Mouse (Mus musculus): ENCODE measurements at regions not wholly inside any gene's neighbourhood (a gene's known extent, or its start where the extent isn't known, plus 50 kb on each side); places are given as distances from the start of the nearest gene placed in this dataset.

DNA sequence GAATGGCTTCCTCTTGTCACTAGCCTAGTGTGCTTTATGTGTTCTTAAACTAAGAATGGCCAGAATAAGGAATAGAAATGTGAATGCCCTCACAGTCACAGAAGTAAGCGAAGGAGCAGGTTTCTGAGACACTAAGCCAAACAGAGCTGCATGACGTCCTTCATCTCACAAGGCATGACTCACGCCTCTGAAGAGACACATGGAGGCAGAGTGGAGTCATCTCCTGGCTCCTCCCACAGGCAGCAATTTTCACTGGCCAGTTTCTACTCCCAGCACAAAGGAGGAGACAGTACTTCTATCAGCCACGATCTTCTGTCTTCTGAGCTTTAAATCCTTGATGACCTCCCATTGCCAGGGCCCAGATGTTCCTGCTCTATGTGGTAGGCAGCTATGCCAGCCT, 291.3 kb upstream of the Rnf32 start:
- DNase-seq, result no peak

DNA sequence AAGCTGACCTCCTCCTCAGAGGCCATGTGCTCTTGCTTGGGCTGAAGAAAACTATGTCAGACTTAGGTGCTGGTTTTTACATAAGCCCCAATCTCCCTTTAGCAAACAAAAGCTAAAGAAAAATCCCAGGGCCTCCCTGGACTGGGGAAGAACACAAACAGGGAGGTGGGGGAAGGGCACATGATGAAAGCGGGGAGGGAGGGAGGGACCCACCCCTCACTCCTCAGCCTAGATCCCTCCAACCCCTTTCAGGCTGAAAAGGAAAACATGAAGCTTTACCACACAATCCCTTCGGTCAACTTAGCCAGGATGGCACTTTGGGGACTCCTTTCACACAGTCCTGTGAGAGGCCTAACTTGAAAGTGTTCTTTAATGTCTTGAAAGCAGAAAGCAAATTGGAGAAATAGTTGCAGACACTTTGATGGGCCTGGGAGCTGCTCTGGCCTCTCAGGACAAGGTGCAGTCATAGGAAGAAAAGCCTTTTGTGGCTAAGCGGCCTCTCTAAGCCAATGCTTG, 291.9 kb upstream of the Rnf32 start:
- DNase-seq, result no peak

DNA sequence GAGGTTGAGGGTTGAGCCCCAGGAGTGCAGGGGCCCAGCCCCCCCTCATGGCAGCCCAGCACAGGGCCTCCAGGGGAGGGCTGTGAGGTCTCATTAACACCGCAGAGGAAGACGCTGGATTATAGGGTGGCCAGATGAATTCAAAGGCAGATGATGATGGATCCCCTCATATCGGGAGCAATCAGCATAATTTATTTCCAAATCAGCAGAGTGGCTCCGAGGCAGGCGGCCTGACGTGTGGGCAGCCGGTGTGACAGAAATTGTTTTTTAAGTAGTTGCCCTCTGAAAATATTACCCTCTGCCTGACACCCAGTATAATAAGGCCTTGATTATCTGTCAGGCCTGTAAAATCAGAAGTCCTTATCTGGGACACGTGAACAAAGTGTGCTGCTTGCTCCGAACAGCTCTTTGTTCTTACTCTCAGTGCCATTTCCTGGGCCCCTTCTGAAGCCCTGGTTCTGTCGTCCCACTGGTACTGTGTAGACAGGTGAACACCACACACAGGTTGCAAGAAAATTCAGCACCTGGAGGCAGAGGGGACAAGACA, 303.0 kb upstream of the Rnf32 start:
- DNase-seq, result no peak

DNA sequence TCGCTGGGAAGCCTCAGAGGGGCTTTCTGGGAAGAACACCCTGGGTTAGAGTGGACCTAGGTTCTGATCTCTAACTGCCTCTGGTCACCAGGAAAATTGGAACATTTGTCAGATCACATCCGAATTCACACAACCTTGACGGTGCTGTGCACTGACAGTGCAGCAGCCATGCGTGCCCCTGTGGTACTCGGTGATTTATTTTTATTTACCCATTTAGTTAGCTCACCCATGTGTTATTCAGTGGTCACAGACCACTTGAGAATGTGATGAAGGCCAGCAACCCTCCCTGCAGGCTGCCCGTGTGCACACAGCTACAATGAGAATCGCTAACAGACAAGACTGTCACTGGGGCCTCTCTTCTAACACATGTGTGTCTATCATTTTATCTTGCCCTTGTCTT, 303.8 kb upstream of the Rnf32 start:
- DNase-seq, result no peak

DNA sequence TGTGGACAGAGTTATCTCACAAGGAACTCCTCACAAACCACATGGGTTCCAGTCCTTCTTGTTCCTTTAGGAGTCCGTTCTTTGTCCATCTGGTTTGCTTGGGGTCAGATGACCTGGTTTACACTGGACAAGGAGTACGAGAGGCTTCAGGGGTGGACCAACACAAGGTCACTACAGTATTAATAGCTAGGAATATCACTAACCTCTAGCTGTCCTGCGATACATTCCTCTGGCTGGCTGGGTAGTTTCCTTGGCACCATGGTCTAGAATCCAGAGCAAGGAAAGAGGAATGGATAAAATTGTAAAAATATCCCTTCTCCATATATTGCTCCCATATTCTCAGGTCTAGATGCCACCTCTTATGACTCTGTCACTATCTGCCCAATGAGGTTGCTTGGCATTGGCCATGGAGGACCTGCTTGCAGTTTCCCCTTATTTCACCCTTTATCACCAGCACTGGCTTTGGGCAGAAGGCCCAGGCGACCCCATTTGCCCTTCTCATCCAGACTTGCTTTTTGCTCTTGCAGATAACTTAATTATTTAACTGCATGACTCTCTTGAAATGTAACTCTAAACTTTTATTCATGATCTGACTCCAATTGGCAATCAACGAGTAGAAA, 310.9 kb upstream of the Rnf32 start:
- DNase-seq, result no peak

DNA sequence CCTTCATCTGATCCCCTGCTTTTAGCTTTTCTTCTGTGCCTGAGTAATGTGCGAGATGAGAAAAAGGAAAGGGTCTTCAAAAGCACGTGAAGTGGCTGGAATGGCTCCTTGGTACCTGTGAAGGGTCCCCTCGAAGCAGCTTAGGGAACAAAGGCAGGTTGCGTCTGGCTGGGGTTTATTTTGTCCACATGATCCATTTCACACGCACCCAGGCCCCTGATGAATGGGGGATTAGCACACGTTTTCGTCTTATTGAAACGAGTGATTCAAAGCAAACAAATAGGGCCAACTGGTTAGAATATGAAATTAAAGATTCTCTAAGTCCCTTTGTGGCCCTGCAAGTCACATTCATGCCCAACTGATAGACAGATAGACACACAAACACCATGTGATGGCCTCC, 319.6 kb upstream of the Rnf32 start:
- DNase-seq, result no peak

DNA sequence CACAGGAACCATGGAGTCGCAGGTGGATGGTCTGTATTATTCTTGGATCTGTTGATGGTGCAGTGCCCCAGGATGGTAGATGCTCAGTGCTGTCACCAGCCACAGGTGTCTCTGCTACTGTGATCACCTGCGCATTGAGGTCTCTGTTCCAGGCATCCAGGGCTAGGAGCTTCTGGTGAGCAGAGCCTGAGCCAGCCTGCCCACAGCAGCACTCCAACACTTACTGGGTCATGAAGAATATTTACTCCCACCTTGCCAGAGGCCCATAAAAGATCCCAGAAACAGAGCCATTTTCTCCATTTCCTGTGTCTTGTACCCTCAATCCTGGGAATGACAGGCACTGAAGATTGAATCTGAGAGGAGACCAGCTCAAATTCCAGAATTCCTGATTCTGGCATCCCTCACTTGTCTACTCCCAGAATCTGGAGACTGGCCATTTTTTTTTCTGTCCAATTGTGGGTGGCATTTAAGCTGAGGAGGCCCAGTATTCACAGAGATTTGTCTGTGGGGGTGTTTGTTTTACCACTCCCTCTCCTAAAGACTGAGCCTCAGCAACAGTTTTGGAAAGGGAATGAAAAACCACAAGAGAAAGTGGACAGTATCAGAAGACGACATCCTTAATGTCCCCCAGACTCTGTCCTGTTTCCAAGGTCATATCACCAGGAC, 322.1 kb upstream of the Rnf32 start:
- DNase-seq, result no peak

DNA sequence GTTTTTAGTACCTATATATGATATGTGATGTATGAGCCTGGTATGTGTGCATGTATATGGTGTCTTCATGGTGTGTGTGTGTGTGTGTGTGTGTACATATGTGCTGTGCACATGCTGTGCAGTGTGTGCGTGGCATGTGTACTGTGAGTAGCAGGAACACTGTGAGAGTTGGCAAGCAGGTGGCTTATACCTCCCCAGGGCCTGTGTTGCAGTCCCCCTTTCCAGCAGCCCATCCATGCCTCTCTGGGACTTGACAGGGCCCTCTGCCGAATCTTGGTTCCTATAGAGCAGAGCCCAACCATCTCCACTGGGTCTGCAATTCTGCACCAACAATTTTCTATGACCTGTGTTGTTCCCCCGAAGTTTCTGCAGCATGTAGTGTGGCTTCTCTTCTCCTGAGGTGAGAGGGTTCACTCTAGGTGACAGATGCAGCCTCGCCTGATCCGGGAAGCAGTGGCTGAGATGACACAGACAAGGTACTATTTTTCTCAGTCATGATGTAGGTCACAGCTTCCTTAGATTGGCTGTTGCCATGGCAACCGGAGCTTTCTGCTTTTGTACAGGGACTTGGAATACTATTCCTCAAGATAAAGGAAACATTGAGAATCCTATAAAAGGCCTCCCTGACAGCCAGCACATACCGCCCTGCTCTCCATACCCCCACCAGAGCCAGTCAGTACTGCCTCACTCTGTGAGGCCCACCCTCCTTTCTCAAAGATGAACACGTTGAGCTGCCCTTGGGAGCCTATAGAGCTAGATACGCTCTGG, 336.0 kb upstream of the Rnf32 start:
- DNase-seq, result no peak

DNA sequence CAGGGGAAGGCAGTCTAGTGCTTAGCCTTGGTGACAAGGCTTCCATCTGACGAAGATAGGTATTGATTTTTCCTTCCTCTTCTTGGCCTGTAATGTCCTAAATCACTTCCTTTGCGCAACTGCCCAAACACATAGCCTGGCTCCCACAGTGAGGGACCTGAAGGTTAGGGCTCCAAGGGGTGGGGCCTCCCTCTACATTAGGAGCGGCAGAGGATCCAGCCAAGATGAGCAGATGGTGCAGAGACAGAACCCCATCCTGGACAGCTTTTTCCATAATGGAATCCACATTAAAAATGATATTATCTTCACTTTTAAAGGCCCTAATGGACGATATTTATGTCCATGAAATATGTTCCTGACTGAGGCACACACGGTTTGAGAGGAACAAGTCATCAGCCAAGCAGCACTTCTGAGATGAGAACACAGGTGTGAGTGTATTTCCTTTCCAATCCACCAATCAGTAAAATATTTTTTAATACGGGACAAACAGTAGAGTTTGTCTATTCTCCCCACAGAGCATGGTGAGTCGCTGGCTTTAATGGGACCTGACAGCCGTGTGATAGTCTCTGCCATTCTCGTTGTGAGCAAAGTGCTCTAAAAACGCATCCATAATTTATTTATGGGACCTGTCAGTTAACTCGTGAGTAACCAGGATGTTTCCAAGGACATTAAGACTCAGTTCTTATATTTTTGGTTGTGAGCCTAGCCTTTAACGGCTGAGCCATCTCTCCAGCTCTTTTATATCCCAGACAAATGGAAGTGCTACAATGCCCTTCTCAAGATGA, 357.5 kb upstream of the Rnf32 start:
- DNase-seq, result no peak

DNA sequence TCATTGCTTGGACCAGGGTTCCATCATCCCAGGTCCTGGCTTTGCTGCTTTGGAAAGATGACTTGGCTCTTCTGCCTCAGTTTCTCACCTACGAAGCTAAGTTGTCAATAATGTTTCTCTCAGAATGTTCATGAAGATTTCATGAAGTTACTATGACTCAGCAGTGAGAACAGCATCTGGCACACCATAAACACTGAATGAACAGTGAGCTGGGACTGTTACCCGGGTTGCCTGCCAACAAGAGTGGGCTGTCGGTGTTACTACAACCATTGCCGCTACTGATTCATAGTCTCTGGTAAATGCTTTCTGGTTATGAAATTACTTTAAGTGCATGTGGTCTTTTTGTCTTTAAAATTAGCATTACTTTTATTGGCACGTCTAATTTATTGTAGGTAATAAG, 352.0 kb upstream of the Shh start:
- no peak for DNase-seq

DNA sequence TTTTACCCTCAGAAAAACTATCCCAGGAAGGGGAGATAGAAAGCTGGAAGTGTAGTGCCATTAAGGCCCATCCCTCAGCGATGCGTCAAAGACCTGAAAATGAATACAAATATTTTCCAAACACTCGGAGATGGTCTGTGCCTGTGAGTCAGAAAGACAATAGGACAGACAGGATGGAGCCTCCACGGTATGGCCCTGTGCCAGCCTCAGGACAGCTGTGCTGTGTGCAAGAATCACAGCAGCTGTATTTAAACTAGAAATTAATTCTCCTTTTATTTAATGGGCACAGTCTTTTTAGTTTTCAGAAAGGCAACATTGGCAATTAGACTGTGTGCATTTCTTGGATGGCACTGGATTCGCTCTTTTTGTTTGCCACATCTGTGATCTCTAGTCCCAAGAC, 340.9 kb upstream of the Shh start:
- DNase-seq, result no peak

DNA sequence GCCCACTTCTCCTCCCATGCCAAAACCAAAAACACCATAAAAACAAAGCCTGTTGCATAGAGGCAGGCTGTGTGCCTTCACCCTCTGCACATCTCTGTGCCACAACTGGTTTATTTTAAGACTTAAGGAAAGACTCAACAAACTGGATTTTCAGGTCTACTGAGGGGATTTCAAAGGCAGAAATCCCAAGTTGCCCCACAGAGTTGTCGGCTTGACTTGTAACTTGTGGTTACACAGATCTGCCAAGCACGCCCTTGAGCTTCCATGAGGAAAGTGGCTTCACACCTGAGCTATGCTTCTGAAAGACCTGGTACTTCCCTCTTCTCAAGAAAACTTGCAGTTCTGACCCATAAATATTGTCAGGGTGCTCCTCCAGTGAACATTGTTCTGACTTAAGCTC, 332.4 kb upstream of the Shh start:
- DNase-seq, result no peak

DNA sequence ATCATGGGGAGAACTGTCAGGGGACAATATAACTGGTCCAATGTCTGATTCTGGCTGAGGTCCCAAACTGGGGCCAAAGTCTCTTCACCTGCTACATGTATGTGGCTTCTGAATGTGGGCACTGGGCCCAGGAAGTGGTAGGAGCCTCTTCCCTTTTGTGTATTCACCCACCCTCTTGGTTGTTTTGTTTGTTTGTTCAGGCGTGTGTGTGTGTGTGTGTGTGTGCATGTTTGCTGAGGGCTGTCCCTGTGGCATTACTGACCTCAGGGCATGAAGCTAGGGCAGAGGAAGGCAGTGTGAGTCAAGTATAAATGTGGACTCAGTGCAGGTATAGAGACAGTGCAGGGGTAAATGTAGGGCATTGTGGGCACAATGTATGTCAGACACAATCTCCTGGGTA, 331.3 kb upstream of the Shh start:
- no peak for DNase-seq

DNA sequence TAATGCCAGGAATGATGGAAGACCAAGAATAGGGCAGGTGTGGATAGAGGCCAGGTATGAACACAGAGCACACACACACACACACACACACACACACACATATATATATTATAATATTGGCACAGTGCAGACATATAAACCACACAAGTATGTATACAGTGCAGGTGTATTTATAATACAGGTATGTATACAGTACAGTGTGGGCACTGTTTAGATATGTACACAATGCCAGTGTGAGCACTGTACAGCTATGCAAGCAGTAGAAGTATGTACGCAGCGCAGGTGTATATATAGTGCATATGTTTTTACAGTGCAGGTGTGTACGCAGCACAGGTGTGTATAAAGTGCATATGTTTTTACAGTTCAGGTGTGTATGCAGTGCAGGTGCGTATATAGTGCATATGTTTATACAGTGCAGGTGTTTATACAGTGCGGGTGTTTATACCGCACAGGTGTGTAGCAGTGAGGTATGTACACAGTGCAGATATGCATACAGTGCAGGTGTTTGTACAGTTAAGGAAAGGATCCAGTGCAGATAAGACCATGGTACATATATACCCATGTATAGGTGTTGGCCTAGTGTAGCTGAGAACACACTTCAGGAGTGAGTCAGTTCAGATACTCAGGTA, 328.2 kb upstream of the Shh start:
- DNase-seq, result no peak

DNA sequence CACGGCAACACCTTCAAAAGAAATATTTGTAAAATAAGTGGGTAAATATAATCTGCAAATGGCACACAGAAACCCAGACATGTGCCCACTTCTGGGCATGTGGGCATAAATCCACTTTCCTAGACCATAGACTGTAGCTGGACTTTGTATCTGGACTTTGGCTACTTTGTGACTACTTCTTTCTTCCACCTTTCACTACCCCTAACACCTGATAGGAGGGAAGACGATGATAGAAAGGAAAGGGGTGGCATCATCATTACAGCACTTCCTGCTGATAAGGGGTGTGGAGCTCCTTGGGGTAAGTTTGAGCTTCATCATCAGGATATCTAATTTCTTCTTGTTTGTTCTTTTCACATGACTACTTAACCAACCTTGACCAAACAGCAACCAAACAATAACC, 326.7 kb upstream of the Shh start:
- DNase-seq, result no peak

DNA sequence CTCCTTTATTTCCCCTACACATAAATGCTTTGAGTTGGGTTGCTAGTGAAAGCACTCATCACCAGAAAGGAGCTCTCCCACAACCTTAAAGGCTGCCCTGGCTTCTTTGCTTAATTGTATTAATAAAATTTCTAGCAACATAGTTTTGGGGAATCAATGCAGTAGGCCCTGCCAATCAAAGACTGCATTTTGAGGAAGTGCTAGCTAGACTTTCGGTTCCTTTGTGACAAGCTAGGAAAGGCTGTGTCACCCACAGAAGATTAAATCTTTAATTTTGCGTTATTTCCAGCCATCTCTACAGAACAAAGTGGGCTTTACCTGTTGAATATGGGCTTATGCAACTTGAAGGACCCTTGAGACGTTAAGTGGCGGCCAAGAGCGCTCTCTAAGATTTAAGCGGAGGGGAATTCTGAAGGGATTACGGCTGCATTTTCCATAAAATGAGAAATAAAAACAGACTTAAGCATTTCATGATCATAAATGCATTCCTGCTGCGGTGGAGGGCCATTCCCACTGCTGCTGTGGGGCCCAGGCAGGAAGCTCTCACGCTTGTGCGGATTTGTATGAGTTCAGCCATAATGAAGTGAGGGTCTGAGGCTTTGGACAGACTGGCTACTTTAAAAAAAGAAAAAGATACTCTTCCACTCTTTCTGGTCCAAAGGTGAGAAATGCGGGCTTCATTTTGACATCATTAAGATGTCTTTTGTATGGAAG, 318.4 kb upstream of the Shh start:
- DNase-seq, result no peak

DNA sequence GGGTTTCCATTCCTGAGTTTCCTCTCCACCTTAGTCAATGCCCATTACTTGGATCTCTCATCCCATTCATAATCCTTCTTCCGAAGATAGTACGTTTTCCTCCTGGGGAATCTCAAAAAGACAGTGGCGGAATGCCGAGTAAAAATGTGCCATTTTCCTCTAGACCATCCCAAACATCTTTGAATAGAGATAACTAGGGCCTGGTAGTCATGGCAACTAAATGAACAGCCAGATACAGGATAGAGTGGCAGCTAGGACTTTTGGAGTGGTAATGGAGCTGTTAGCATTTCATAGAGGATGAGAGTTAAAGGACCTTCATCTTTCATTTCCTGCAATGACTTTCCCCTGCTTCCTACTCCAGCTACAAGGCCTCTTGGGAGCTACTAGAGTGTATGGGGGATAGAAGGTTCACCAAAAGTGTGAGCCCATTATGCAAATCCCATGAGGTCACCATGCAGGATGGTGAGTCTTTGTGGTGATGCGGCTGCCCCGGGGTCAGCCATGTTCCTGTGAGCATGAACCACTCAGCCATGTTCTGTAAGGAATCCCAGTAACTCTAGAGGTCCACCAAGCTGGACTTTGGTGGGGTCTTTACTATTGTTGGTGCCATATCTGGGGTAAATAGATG, 317.4 kb upstream of the Shh start:
- DNase-seq, result no peak

DNA sequence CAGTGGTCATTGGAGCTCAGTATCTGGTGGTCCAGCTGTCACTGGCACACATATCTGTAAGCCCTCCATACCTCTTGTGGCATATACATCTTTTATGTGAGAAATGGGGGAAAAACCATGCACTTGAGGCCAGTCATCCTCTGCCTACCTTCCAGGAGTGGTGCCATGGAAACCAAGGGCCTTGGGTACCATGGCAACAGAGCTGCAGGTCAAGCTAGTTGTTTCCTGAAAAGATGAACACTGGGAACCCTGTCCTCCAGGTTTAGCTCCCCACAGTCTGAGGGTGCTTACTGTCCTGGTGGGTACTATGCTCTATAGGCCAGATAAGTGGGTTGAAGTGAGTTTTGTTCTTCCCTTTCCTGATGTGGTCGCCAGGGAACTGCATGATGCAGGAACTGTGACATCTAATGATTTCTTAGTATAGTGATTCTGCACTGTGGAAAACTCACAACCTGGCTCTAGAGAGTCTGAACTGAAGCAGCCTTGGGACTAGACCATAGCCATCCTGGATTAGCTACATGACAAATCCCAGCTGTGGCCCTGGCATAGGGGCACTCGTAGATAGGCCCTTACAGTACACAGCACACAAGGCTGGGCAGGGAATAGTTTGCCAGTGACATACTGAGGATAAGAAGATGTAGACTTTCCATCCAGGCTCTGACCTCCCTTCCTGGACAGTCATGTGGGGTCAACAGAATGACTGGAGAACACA, 308.7 kb upstream of the Shh start:
- no peak for DNase-seq

DNA sequence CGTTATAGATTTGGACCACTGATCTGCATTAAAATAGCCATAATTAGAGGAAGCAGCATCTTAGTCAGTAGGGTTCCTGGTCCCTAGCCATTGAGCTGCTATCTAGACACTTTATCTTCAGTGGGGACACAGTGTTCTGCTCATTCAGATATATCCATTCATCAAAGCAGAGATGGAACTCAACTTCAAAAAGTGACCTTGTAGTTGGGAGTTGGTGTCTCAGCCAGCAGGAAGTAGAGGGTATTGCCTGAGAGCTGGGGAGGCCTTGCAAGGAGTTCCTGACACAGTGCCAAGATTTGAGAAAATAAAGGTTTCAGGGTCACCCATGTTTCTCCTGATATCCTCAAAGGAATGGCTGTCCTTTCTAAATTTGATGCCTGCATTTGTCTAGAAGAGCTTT, 304.7 kb upstream of the Shh start:
- DNase-seq, result no peak

Data from gastrocnemius, postnatal 25 days (tissue).